16 mouse cellular contexts compared by ENCODE assay signal in the genomic region with DNA sequence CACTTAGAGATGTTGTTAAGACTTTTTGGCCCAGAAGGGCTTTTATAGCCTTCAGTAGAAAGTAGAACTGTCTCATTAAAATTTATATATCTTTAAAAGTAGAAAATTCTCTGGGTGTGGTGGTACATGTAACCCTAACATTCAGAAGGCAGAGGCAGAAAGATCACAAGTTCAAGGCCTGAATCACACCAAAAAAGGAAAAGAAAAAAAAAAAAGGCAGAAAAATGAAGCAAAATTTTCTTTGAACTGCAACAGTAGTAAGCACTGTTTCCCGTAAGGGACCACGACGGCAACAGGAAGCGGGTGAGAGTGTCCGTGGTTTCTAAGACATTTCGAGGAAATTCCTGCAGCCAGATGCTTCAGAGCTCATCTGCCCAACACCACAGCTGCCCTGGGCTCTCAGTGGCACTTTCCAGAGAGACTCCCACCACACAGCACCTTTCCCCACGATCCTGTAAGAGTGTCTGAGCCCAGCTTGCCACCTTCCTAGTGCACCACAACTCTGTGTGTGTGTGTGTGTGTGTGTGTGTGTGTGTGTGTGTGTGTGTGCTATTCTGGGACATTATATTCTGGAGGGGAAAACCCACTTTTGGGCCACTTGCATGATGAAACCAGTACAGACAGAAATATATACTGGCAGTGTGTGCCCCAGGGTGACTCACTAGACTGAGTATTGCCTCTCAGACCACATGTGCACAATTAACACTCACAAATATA. TPM values are rescaled to one million over a fixed set of nuclear protein-coding genes. Genes with fewer than 3 reads are reported as not detected.
DNase-seq lines count a peak whose midpoint lies in the region; ATAC-seq and TF ChIP-seq lines count a peak whose summit lies in the region.
"Had no signal": no experiment of that assay in that cellular context is flagged by ENCODE, and none has a peak within 500 bp of the region (broad histone marks: within the 10 kb centered on the region; RNA-seq: fewer than 3 reads in every experiment).

No protein-coding gene starts in this region.

- no peak overlapping the region for H3K27ac ChIP-seq in lung, embryonic 14.5 days (ENCODE audit: low read depth)
- no peak overlapping the region for H3K27ac ChIP-seq in thymus, adult 2 months (ENCODE audit: control insufficient read depth, insufficient read depth, low read length)
- H3K27ac ChIP-seq: embryonic facial prominence, embryonic 12.5 days; forebrain, embryonic 13.5 days; neural tube, embryonic 13.5 days had no signal

- no peak overlapping the region for H3K4me3 ChIP-seq in lung, embryonic 14.5 days (ENCODE audit: low read depth, low read length)
- no peak overlapping the region for H3K4me3 ChIP-seq in thymus, adult 2 months (ENCODE audit: control insufficient read depth, insufficient read depth, low read length)
- H3K4me3 ChIP-seq: embryonic facial prominence, embryonic 12.5 days; forebrain, embryonic 13.5 days; neural tube, embryonic 13.5 days had no signal

- H3K9me3 ChIP-seq in lung, embryonic 14.5 days (ENCODE audit: low read depth, low read length): no peaks in the 10 kb centered on the region
- H3K9me3 ChIP-seq: embryonic facial prominence, embryonic 12.5 days; forebrain, embryonic 13.5 days; neural tube, embryonic 13.5 days had no signal

- no peak for ATAC-seq in lung, embryonic 14.5 days (ENCODE audit: insufficient read depth)
- ATAC-seq in granulocyte monocyte progenitor cell, adult 5-6 weeks (replicated peaks; ENCODE audit: poor library complexity, severe bottlenecking): peak; percentile 72
- ATAC-seq: forebrain, embryonic 13.5 days had no signal

- H3K36me3 ChIP-seq in lung, embryonic 14.5 days (ENCODE audit: insufficient read depth): 0 out of 2 replicates have a peak, but pooled peaks cover 3% of the 10 kb centered on the region
- no peaks in the 10 kb centered on the region for H3K36me3 ChIP-seq in thymus, adult 2 months (ENCODE audit: control insufficient read depth, insufficient read depth, low read length)

- 0 out of 2 replicates have a peak overlapping the region, but pooled peaks have one; percentile 13 for H3K9ac ChIP-seq in lung, embryonic 14.5 days
- H3K9ac ChIP-seq: embryonic facial prominence, embryonic 12.5 days; forebrain, embryonic 13.5 days; neural tube, embryonic 13.5 days had no signal

- no peak for TF ChIP-seq CTCF in lung, embryonic 14.5 days (IDR thresholded peaks at IDR 0.05; ENCODE audit: low read depth)
- no peak for TF ChIP-seq CTCF in thymus, adult 2 months (IDR thresholded peaks at IDR 0.05; ENCODE audit: borderline replicate concordance, control insufficient read depth, extremely low read depth, insufficient read depth, low read length, poor library complexity)

- H3K27me3 ChIP-seq in lung, embryonic 14.5 days (ENCODE audit: insufficient read depth, low read length): no peaks in the 10 kb centered on the region
- H3K27me3 ChIP-seq in thymus, adult 2 months (ENCODE audit: control insufficient read depth, insufficient read depth, low read length): no peaks in the 10 kb centered on the region
- H3K27me3 ChIP-seq: embryonic facial prominence, embryonic 12.5 days; forebrain, embryonic 13.5 days; neural tube, embryonic 13.5 days had no signal

- peak; percentile 27 for DNase-seq in lung, embryonic 14.5 days
- DNase-seq in lung, postnatal 10 days: no peak
- DNase-seq in CD4-positive helper T cell, adult 2 months (ENCODE audit: low read depth, low spot score): peak; percentile 87
- peak; percentile 61 for DNase-seq in thymus, adult 2 months
- DNase-seq in gastrocnemius, adult 8-10 months (ENCODE audit: low spot score in 2 of 2): no peak
- no peak for DNase-seq in gastrocnemius, postnatal 10 days
- no peak for DNase-seq in cerebellum, adult 18-20 months
- DNase-seq: adrenal gland, postnatal 25 days; cerebellum, adult 11 months; heart, postnatal 14 days; kidney, adult 18-20 months; liver had no signal

- WGBS in lung, embryonic 14.5 days: 46% methylated on average over 7 of the region's 7 CpGs
- WGBS in thymus, adult 2 months: 1% methylated on average over 7 of the region's 7 CpGs

- no peaks in the 10 kb centered on the region for H3K4me1 ChIP-seq in lung, embryonic 14.5 days (ENCODE audit: insufficient read depth)
- H3K4me1 ChIP-seq in thymus, adult 2 months (replicated peaks; ENCODE audit: control insufficient read depth, insufficient read depth, low read length): peaks cover 9% of the 10 kb centered on the region
- H3K4me1 ChIP-seq: embryonic facial prominence, embryonic 12.5 days; forebrain, embryonic 13.5 days; neural tube, embryonic 13.5 days had no signal

- no peak overlapping the region for H3K4me2 ChIP-seq in lung, embryonic 14.5 days
- H3K4me2 ChIP-seq: embryonic facial prominence, embryonic 12.5 days; forebrain, embryonic 13.5 days; neural tube, embryonic 13.5 days had no signal

- TF ChIP-seq POLR2A in thymus, adult 2 months (IDR thresholded peaks at IDR 0.05; ENCODE audit: control insufficient read depth, extremely low read depth, insufficient read depth, low read length, poor library complexity): no peak

RNA-seq across cellular contexts. Expression of gene Rnf157, which starts 35.7 kb away (rescaled TPM):
- polyA plus RNA-seq in lung, embryonic 14.5 days (2014; fragmentation: Nextera tagmentation; extraction: Ambion mirVana): 13.9 and 16.8 TPM in 2 replicates
- total RNA-seq in granulocyte monocyte progenitor cell, adult 5-6 weeks (2014; fragmentation: Nextera tagmentation): 13.9 and 19.5 TPM in 2 replicates
- total RNA-seq in granulocyte monocyte progenitor cell, adult 5-6 weeks (2017): 5.9 and 7.5 TPM in 2 replicates
- polyA plus RNA-seq in thymus, adult 2 months (2012; rRNA removed): 98.7 and 119 TPM in 2 replicates
- total RNA-seq in gastrocnemius, adult 8-10 months (2022): 10 to 100 TPM; 23.0 to 29.5 (median 24.2) TPM
- total RNA-seq in gastrocnemius, postnatal 10 days (2021): 10 to 100 TPM; 43.1 to 43.3 TPM

RNA-seq across cellular contexts. Expression of gene Foxj1, which starts 41.9 kb away (rescaled TPM):
- 1.3 and 2.1 TPM in 2 replicates for polyA plus RNA-seq in lung, embryonic 14.5 days (2014; fragmentation: Nextera tagmentation; extraction: Ambion mirVana)
- not detected in 2 replicates for total RNA-seq in granulocyte monocyte progenitor cell, adult 5-6 weeks (2014; fragmentation: Nextera tagmentation)
- not detected in 2 replicates for total RNA-seq in granulocyte monocyte progenitor cell, adult 5-6 weeks (2017)
- 6.9 TPM in 2 replicates for polyA plus RNA-seq in thymus, adult 2 months (2012; rRNA removed)
- total RNA-seq in gastrocnemius, adult 8-10 months (2022): not detected
- total RNA-seq in gastrocnemius, postnatal 10 days (2021): under 1 TPM; 0.14 to 0.29 TPM

RNA-seq across cellular contexts. Expression of gene Ubald2, which starts 56.8 kb away (rescaled TPM):
- 64.9 and 66.7 TPM in 2 replicates for polyA plus RNA-seq in lung, embryonic 14.5 days (2014; fragmentation: Nextera tagmentation; extraction: Ambion mirVana)
- total RNA-seq in granulocyte monocyte progenitor cell, adult 5-6 weeks (2014; fragmentation: Nextera tagmentation): 49.9 and 62.5 TPM in 2 replicates
- total RNA-seq in granulocyte monocyte progenitor cell, adult 5-6 weeks (2017): 45.8 and 46.4 TPM in 2 replicates
- polyA plus RNA-seq in thymus, adult 2 months (2012; rRNA removed): 558 and 566 TPM in 2 replicates
- total RNA-seq in gastrocnemius, adult 8-10 months (2022): 10 to 100 TPM; 35.1 to 63.5 (median 47.7) TPM
- total RNA-seq in gastrocnemius, postnatal 10 days (2021): 10 to 100 TPM; 48.1 to 54.4 TPM

Comparison
In these comparisons a context has a peak if more than half of its experiments do, and no peak if none do; other contexts are left out.
1. DNase-seq: peak in lung, embryonic 14.5 days (single experiment), CD4-positive helper T cell, adult 2 months (single experiment) and thymus, adult 2 months (single experiment); none in lung, postnatal 10 days (single experiment), gastrocnemius, adult 8-10 months (0 of 2), gastrocnemius, postnatal 10 days (single experiment) and cerebellum, adult 18-20 months (0 of 2).